Mouse (Mus musculus) G1E (cell line): ENCODE data around the gene Anxa6. TPM values are rescaled to one million over a fixed set of nuclear protein-coding genes. Genes with fewer than 3 reads are reported as not detected.

Experiments
- ATAC-seq: 2 replicates; pipeline ENCODE4 v1.8.0; 2016; ENCODE audit warnings: mild to moderate bottlenecking; ENCODE audit not compliant: insufficient number of reproducible peaks, poor library complexity, low FRiP score, severe bottlenecking; ENCODE audit errors: extremely low read depth
- DNase-seq: peaks from one replicate; pipeline ENCODE4 v3.0.0; 2012; ENCODE audit warnings: low spot score
- H3K27me3 ChIP-seq: 2 replicates; pipeline ENCODE4 v1.6.1; 2012; ENCODE audit warnings: mild to moderate bottlenecking, low read length, inconsistent platforms; ENCODE audit not compliant: insufficient read depth
- H3K36me3 ChIP-seq: replicated peaks from 2 replicates; pipeline ENCODE3; 2012; ENCODE audit warnings: mild to moderate bottlenecking, inconsistent platforms
- H3K4me1 ChIP-seq: 2 replicates; pipeline ENCODE4 v1.6.1; 2012; ENCODE audit warnings: low read depth, low read length, inconsistent platforms, mixed read lengths; ENCODE audit not compliant: insufficient read depth
- H3K4me3 ChIP-seq: 2 replicates; pipeline ENCODE4 v1.5.1; 2012; ENCODE audit warnings: low read depth, mild to moderate bottlenecking, inconsistent platforms, low read length, moderate library complexity, mixed read lengths
- H3K9me3 ChIP-seq: replicated peaks from 2 replicates; pipeline ENCODE4 v1.6.1; 2012; ENCODE audit warnings: inconsistent platforms
- CTCF ChIP-seq: IDR thresholded peaks from 2 replicates; pipeline ENCODE4 v1.5.1; 2012; ENCODE audit warnings: low read depth, low read length, inconsistent platforms, mixed read lengths
- GATA1 ChIP-seq: IDR thresholded peaks from 2 replicates; pipeline ENCODE4 v1.6.1; 2012; ENCODE audit warnings: borderline replicate concordance, low read length, inconsistent platforms, mixed read lengths
- GATA2 ChIP-seq: IDR thresholded peaks from 2 replicates; pipeline ENCODE4 v1.6.1; 2012; ENCODE audit warnings: low read depth, low read length, inconsistent platforms, borderline replicate concordance
- POLR2AphosphoS5 ChIP-seq: IDR thresholded peaks from 2 replicates; pipeline ENCODE4 v1.6.1; 2012; ENCODE audit warnings: low read depth, low read length, inconsistent platforms; ENCODE audit not compliant: insufficient replicate concordance
- TAL1 ChIP-seq: conservative IDR thresholded peaks from 2 replicates; pipeline ENCODE4 v1.6.1; 2012; ENCODE audit warnings: low read depth, low read length, inconsistent platforms, mixed read lengths
- polyA plus RNA-seq: library from polyadenylated mRNA; stranded (reverse); fragments of >175 nt; gene quantifications from 2 replicates; pipeline ENCODE4 v1.2.3, GENCODE M21; 2012
- total RNA-seq, 2 experiments: library from RNA; stranded (forward) in 1 of 2; stranded (reverse) in 1 of 2; fragments of 200-1000 nt in 1 of 2; fragments of >200 nt in 1 of 2; fragmentation: Nextera tagmentation in 1 of 2; gene quantifications; 2 replicates each; pipeline ENCODE4 v1.2.3; 2014 to 2017

Anxa6 gene
- total and polyA plus RNA-seq, 3 experiments: 0.04 to 0.87 TPM; not detected in 1

- H3K27me3 ChIP-seq: peaks cover 10% of the 10 kb centered on the region
- H3K4me3 ChIP-seq: no peak overlapping the region
- TF ChIP-seq POLR2AphosphoS5 (no peak), GATA1 (no peak), GATA2 (no peak), TAL1 (no peak), CTCF (no peak)
- H3K36me3 ChIP-seq: no peaks in the 10 kb centered on the region
- no peak for ATAC-seq
- no peaks in the 10 kb centered on the region for H3K9me3 ChIP-seq
- no peaks in the 10 kb centered on the region for H3K4me1 ChIP-seq
- no peak for DNase-seq
These were observed 16.0 kb downstream of the Anxa6 start for GRCm38 (mm10) chr11:55017201-55017600.

GRCm38 (mm10) chr11:55016758-55017157 lies 16.5 kb downstream of the Anxa6 start:
- no peaks in the 10 kb centered on the region for H3K4me1 ChIP-seq
- no peaks in the 10 kb centered on the region for H3K36me3 ChIP-seq
- TF ChIP-seq POLR2AphosphoS5: no peak
- TF ChIP-seq GATA2: no peak
- no peak for TF ChIP-seq GATA1
- TF ChIP-seq CTCF: no peak
- no peak for TF ChIP-seq TAL1
- H3K4me3 ChIP-seq: no peak overlapping the region
- H3K9me3 ChIP-seq: no peaks in the 10 kb centered on the region
- no peak for ATAC-seq
- DNase-seq: no peak
- peaks cover 10% of the 10 kb centered on the region for H3K27me3 ChIP-seq

- TF ChIP-seq GATA1: no peak
- no peak for TF ChIP-seq POLR2AphosphoS5
- no peak for TF ChIP-seq GATA2
- TF ChIP-seq TAL1: no peak
- no peak for TF ChIP-seq CTCF
- H3K4me3 ChIP-seq: no peak overlapping the region
- H3K4me1 ChIP-seq: no peaks in the 10 kb centered on the region
- H3K27me3 ChIP-seq: peaks cover 10% of the 10 kb centered on the region
- no peak for ATAC-seq
- DNase-seq: no peak
- H3K36me3 ChIP-seq: no peaks in the 10 kb centered on the region
- no peaks in the 10 kb centered on the region for H3K9me3 ChIP-seq
These were observed 17.4 kb downstream of the Anxa6 start for GRCm38 (mm10) chr11:55015831-55016241.

GRCm38 (mm10) chr11:55015264-55015663 lies 18.0 kb downstream of the Anxa6 start:
- no peak overlapping the region for H3K4me3 ChIP-seq
- H3K36me3 ChIP-seq: no peaks in the 10 kb centered on the region
- no peak for DNase-seq
- H3K4me1 ChIP-seq: no peaks in the 10 kb centered on the region
- TF ChIP-seq GATA2: no peak
- TF ChIP-seq GATA1: no peak
- no peak for TF ChIP-seq POLR2AphosphoS5
- no peak for TF ChIP-seq CTCF
- no peak for TF ChIP-seq TAL1
- H3K27me3 ChIP-seq: peaks cover 8% of the 10 kb centered on the region
- H3K9me3 ChIP-seq: no peaks in the 10 kb centered on the region
- no peak for ATAC-seq

- no peaks in the 10 kb centered on the region for H3K9me3 ChIP-seq
- DNase-seq (no peak), ATAC-seq (no peak)
- H3K4me3 ChIP-seq: no peak overlapping the region
- TF ChIP-seq TAL1 (no peak), POLR2AphosphoS5 (no peak), CTCF (no peak), GATA2 (no peak), GATA1 (no peak)
- peaks cover 7% of the 10 kb centered on the region for H3K27me3 ChIP-seq
- H3K4me1 ChIP-seq: no peaks in the 10 kb centered on the region
- H3K36me3 ChIP-seq: no peaks in the 10 kb centered on the region
These were observed 19.4 kb downstream of the Anxa6 start for GRCm38 (mm10) chr11:55013802-55014201.

- DNase-seq (no peak), ATAC-seq (no peak)
- Histone ChIP-seq H3K36me3 (no peaks in the 10 kb centered on the region), H3K27me3 (peaks cover 7% of the 10 kb centered on the region), H3K9me3 (no peaks in the 10 kb centered on the region), H3K4me1 (no peaks in the 10 kb centered on the region), H3K4me3 (no peak overlapping the region)
- no peak for TF ChIP-seq GATA1
- no peak for TF ChIP-seq GATA2
- TF ChIP-seq CTCF: no peak
These were observed 20.4 kb downstream of the Anxa6 start for GRCm38 (mm10) chr11:55012551-55013521.
